Mouse (Mus musculus) natural killer cell, adult 2 months (primary cell): ENCODE measurements at regions not wholly inside any gene's neighbourhood (a gene's known extent, or its start where the extent isn't known, plus 50 kb on each side); places are given as distances from the start of the nearest gene placed in this dataset.
A peak's percentile ranks its signal among the peaks of the same experiment; 100 is the strongest.
"Not testable (repeated sequence)": the region's sequence is repeated elsewhere in the genome, so short reads cannot be mapped to it uniquely, and the experiment has no call there.

ENCODE experiments used
- DNase-seq, 2 experiments: peaks; one replicate each; pipeline ENCODE4 v3.0.0; 2022; ENCODE audit warnings: low spot score in 2 of 2

DNA sequence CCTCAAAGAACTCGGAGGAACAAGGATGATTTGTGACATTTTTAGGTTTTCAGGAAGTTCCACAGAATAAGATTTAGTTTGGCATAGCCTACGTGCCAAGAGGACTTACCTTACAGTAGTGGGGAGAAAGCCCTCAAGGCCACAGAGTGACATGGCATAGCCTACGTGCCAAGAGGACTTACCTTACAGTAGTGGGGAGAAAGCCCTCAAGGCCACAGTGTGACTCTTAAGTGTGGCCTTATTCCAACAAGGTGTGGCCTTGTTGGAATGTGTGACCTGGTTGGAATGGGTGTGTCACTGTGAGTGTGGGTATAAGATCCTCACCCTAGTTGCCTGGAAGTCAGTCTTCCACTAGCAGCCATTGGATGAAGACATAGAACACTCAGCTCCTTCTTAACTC lies 206.7 kb downstream of the Diras2 start:
- not testable (repeated sequence) for DNase-seq

DNA sequence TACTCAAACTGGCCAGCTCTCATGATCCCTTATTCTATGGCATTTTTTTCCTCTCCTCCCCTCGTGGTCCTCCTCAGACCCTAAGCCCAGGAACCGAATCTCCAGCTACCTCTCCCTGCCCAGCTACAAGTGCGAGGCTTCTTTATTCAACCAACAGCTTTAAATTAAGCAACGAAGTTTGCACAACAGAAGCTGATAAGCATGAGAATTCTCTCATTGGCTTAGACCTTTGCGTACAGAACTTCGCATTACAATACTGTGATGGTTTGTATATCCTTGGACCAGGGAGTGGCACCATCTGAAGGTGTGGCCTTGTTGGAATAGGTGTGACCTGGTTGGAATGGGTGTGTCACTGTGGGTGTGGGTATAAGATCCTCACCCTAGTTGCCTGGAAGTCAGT lies 205.4 kb downstream of the Diras2 start:
- DNase-seq, result not testable (repeated sequence)

DNA sequence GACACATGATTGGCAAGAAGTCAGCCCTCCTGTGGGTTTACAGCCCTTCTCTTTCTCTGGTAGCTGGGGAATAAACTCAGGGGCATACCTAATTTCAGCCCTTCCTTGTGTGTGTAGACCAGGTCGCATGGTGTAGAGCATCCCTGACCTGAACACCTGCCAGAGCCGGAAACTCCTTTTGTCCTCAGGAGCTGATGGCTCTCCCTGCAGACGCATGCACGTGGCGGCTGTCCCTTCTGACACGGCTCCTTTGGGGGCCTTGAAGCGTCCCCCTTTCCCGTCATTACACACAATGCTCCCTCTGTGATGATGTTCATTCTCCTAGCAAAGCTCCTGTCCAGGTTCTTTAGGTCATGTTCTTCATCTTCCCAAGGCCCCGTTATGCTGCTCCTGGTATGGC lies 203.3 kb downstream of the Diras2 start:
- no peak for DNase-seq

DNA sequence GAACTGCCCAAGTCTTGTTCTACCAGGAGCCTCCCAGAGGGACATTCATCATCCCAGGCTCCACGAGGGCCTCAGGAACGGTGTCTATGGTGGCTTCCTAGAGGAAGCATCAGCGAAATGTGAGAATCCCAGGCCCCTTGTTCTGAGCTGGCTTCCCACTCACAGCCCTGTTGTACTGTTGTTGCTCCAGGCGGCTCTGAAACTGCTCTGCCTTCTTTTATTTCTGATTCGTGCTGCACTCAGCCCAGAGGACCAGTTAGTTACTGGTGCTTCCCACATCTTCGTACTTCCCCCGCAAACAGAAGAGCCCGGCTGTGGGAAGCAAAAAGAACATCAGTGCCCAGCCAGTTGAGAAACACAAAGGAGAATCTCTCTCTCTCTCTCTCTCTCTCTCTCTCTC lies 202.3 kb downstream of the Diras2 start:
- DNase-seq, result no peak

- peak in 1 of 2 experiments; percentile 9 for DNase-seq
These were observed 200.0 kb downstream of the Diras2 start for GRCm38 (mm10) chr13:52331068-52331467.

DNA sequence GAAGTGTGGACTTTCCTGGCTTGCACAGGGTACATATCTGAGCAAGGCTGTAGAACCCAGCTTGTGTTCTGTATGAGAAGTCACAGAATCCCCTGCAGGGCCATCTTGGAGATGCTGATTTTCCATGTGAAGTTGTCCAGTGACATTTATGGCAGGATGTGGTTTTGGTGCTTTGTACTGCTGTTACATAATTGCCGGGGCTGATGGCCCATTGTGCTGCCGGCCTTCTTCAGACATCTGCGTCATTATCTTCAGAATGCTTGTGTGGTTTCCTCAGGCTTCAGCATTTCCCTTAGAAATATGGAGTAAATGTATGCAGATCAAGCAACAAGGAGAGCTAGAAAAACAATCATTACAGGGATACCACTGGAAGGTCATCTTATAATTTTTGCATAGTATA lies 196.1 kb downstream of the Diras2 start:
- DNase-seq, result peak; percentile 9 to 22

DNA sequence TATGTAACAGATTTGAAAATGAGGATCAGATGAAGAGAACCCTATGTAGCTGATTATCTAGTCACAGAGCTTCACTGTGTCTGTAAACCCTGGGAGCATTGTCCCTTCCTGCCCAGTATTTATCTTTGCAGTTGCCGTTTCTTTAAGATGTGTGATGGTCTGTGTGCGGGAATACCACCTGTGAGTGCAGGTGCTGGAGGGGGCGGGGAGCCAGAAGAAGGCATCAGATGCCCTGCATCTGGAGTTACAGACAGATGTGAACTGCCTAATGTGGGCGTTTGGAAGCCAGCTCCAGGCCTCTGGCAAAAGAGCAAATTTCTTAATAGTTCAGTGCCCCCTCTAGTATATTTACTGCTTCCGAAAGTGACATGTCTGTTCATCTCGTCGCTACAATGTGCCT lies 193.1 kb downstream of the Diras2 start:
- no peak for DNase-seq

DNA sequence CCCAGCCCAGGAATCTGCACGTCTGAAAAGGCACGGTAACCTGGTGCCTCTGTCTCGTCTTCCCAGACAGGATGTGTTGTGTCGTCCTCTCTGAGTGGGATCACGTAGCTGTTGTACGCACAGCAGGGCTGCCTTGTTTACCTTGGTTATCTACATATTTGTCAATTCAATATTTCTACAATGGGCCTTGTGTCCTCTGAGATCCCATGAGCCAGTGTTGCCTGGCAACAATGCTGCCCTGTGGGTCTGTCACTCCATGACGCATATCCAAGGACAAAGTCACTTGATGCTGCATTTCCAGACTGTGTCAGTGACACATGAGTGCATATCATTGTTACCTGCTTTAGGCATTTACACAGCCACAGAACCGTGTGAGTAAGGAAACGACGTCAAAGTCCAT lies 191.9 kb downstream of the Diras2 start:
- DNase-seq, result no peak

- no peak for DNase-seq
These were observed 189.1 kb downstream of the Diras2 start for GRCm38 (mm10) chr13:52341981-52342380.

DNA sequence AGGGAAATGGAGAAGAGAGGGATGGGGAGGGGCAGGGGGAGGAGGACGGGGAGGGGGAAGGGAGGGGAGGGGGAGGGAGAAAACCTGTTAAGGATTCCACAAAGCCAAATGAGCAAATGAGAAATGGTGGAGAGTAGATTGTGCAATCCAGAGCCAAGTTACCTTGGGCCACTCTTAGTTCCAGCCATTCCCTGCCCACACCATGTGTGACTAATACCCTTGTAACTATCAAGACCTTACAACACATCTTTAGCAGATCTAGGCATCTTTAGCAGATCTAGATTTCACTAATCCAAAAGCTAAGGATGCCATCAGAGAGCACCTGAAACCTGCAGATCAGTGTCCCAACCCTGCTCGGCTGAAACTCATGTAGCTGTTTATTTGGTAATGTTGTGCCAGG lies 186.7 kb downstream of the Diras2 start:
- no peak for DNase-seq

- no peak for DNase-seq
These were observed 186.2 kb downstream of the Diras2 start for GRCm38 (mm10) chr13:52344853-52345252.

DNA sequence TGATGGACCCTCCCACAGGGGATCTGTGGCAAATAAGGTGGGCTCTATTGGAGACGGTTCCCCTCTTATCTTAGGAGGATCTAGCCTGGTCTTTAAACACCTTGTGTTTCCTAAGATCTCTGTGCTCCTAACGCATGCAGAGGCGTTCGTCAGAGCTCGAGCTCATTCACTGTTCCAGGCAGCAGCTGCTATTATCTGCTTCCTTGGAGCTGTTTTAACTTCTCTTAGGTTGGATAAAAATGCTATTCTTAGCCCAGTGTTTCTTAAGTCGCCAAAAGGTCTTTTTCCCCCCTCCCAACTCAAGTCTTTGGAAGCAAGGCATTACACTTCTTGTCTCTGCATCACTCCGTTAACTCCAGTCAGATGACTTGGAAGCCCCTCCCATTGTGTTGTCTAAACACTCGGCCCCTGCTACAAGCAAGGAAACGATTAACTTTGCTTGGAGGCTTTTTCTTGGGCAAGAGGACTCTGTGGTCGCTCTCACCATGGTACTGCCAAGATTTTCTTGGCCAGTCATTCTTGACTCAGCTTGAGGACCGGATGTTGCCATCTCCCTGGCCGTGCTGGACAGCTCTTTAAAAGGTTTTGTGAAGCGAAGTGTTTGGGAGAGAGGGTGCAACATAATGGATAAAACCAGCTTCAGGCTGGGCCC lies 185.6 kb downstream of the Diras2 start:
- no peak for DNase-seq

GRCm38 (mm10) chr13:52346027-52346375 lies 185.1 kb downstream of the Diras2 start:
- no peak for DNase-seq

DNA sequence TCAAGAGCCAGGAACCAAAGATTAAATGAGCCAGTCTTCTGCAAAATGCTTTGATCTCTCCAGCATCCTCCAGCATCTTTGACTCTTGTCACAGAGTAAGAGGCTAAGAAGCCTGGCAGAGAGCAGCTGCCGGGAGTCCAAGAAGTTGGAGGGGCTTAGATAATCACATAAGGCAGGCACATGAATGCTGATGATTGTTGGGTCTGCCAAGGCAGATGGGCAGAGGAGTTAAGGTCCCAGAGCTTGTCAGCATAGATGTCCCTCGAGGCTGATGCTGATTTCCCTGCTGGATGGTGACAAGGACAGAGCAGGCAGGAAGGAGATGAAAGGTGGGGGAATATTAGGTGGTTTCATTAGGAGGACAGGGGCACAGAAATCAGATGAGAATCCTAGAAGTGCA lies 183.4 kb downstream of the Diras2 start:
- no peak for DNase-seq

- DNase-seq, result no peak
These were observed 181.5 kb downstream of the Diras2 start for GRCm38 (mm10) chr13:52349606-52350005.

GRCm38 (mm10) chr13:52352576-52352975 lies 178.5 kb downstream of the Diras2 start:
- peak in 1 of 2 experiments; percentile 30 for DNase-seq

GRCm38 (mm10) chr13:52353437-52353836 lies 177.6 kb downstream of the Diras2 start:
- no peak for DNase-seq

GRCm38 (mm10) chr13:52353966-52354365 lies 177.1 kb downstream of the Diras2 start:
- DNase-seq, result no peak

- not testable (repeated sequence) for DNase-seq
These were observed 175.2 kb downstream of the Diras2 start for GRCm38 (mm10) chr13:52355921-52356320.

GRCm38 (mm10) chr13:52359332-52359731 lies 171.7 kb downstream of the Diras2 start:
- DNase-seq, result not testable (repeated sequence)

DNA sequence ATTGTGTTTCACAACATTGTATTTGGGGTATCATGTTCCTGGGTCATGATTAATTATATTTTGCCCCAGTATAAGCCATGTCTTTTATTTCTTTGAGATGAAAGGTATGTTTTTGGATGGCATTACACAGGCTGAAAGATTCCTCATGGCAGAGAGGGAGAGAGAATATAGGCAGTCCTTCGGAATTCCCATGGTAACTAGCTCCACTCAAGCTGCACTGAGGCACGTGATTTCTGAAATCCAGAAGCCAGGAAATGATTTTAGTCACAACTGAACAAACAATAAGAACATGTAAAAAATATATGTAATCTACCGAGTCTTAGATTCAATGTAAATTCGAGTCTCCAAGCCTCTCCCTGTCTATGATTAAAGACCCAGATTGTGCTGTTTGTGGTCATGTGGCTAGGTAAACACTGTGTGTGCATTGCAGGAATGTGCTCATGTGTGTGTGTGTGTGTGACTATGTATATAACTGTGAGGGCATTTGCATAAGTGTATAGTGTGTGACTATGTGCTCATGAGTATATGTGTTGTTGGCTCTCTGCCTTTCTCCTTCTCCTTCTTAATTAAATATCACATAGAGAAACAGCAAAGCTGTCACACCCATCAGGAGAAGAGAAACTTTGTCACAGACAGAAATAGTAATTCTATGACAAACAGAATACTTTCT lies 169.8 kb downstream of the Diras2 start:
- DNase-seq, result no peak

DNA sequence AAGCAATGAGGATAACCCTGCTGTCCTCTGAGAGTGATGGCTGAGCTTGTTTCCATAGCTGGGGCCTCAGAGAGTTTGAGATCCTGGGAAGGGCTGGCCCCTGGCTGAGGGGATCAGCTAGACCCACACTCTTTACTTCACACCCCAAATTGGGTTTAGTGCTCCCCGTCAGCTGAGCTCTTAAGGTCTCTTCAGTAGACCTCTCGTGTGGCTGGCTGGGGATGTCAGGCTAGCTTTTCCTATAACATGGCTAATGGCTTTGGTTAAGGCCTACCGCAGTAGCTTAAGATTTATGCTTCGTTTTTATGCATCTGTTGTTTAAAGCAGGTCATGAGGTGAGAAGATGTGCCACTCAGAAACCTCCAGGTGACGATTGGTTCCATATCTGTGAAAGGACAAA lies 168.8 kb downstream of the Diras2 start:
- no peak for DNase-seq

DNA sequence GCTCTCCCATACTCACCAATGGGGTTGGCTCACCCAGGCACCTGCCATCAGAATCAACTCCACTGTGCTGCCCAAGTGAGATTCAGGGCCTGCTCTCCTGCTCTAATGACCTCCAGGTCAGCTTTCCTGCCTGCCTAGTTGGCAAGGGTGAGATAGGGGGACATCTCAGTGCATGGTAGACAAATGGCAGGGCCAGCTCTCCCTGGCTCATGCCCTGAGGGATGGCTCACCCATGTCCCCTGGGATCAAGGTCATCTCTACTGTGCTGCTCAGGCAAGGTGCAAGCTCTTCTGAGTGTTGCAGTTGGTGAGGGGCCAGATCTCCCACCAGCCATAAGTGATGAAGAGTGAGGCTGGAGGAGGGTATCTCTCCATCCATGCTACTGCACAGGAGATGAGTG lies 161.2 kb downstream of the Diras2 start:
- DNase-seq, result no peak

GRCm38 (mm10) chr13:52371986-52372385 lies 159.1 kb downstream of the Diras2 start:
- no peak for DNase-seq
